Mouse (Mus musculus): Measurements from ENCODE around the gene 1500011B03Rik. TPM values are rescaled to one million over a fixed set of nuclear protein-coding genes. Genes with fewer than 3 reads are reported as not detected.

Gene 1500011B03Rik
- total RNA-seq, 2 experiments from 2014 or later, result 144 to 161 TPM

GRCm38 (mm10) chr5:114761980-114762379 lies 61.3 kb downstream of the 1500011B03Rik start:
- Histone ChIP-seq H3K27ac (no peak overlapping the region), H3K4me3 (no peak overlapping the region)
- no peak for TF ChIP-seq CTCF (IDR thresholded peaks at IDR 0.05)
- intact Hi-C loops (cut with DNase I), result no loop called here
- DNase-seq (ENCODE audit: extremely low spot score in 1 of 2, low spot score in 2 of 2), result no peak

- no peak for TF ChIP-seq CTCF (IDR thresholded peaks at IDR 0.05)
- no peak for DNase-seq (ENCODE audit: extremely low spot score in 1 of 2, low spot score in 2 of 2)
- Histone ChIP-seq H3K27ac (0 out of 2 replicates have a peak overlapping the region, but pooled peaks have one; percentile 28), H3K4me3 (no peak overlapping the region)
- intact Hi-C loops (cut with DNase I), result no loop called here
These were observed 63.7 kb downstream of the 1500011B03Rik start for GRCm38 (mm10) chr5:114759536-114760090.

Small RNA genes lying within 50 kb of the gene (microRNA-seq; reads per million reads assigned to microRNA genes)
- gene Mir6240, result 3.1 to 8.0 reads per million in 2 experiments

Other genes with a start within 250 kb of the 1500011B03Rik start
- 1 to 10 TPM; 1.8 to 2.2 TPM for gene Trpv4, start 165.0 kb downstream of the 1500011B03Rik start, total RNA-seq (2021)
- gene Gltp, start 132.5 kb downstream of the 1500011B03Rik start, total RNA-seq (2021), result 10 to 100 TPM; 21.8 to 22.4 TPM
- gene Tchp, start 115.7 kb downstream of the 1500011B03Rik start, total RNA-seq (2021), result 10 to 100 TPM; 13.9 to 15.6 TPM
- 10 to 100 TPM; 31.0 to 38.8 TPM for gene Ankrd13a, start 48.8 kb downstream of the 1500011B03Rik start, total RNA-seq (2021)
- gene Git2, start 48.0 kb downstream of the 1500011B03Rik start, total RNA-seq (2021), result 10 to 100 TPM; 42.7 to 43.7 TPM
- not detected for gene 4930519G04Rik, start 30.2 kb upstream of the 1500011B03Rik start, total RNA-seq (2021)
- 1 to 10 TPM; 1.0 to 1.5 TPM for gene Gm9936, start 35.2 kb upstream of the 1500011B03Rik start, total RNA-seq (2021)
- gene Oasl2, start 73.5 kb upstream of the 1500011B03Rik start, total RNA-seq (2021), result 1 to 10 TPM; 1.6 to 1.7 TPM
- under 1 TPM in 1 of 2 experiments, not detected in 1; 0.81 TPM for gene Oasl1, start 99.8 kb upstream of the 1500011B03Rik start, total RNA-seq (2021)
- 100 to 1,000 TPM; 214 to 229 TPM for gene 2210016L21Rik, start 118.7 kb upstream of the 1500011B03Rik start, total RNA-seq (2021)
- not detected for gene Hnf1a, start 147.6 kb upstream of the 1500011B03Rik start, total RNA-seq (2021)
- 10 to 100 TPM; 85.2 to 87.0 TPM for gene Sppl3, start 187.7 kb upstream of the 1500011B03Rik start, total RNA-seq (2021)

Measured in left cerebral cortex, adult 2 months (tissue).